Mouse (Mus musculus) hindbrain, embryonic 12.5 days (tissue): ENCODE data around the gene Pde4d. TPM values are rescaled to one million over a fixed set of nuclear protein-coding genes. Genes with fewer than 3 reads are reported as not detected.

ENCODE experiments used
- ATAC-seq: fragments of 200-750 bp; cut with Nextera tagmentation; 2 replicates; pipeline ENCODE4 v1.8.0; 2017; ENCODE audit warnings: moderate TSS enrichment; ENCODE audit not compliant: low FRiP score
- H3K27ac ChIP-seq: fragments of 300-500 bp; sonication (generic); 2 replicates; pipeline ENCODE4 v1.5.1; 2016; ENCODE audit warnings: mild to moderate bottlenecking
- H3K27me3 ChIP-seq: fragments of 300-500 bp; sonication (generic); 2 replicates; pipeline ENCODE4 v1.6.1; 2016; ENCODE audit warnings: mild to moderate bottlenecking
- H3K36me3 ChIP-seq: fragments of 300-500 bp; sonication (generic); 2 replicates; pipeline ENCODE4 v1.6.1; 2016; ENCODE audit warnings: mild to moderate bottlenecking
- H3K4me1 ChIP-seq: fragments of 300-500 bp; sonication (generic); 2 replicates; pipeline ENCODE4 v1.6.1; 2016
- H3K4me2 ChIP-seq: fragments of 300-500 bp; sonication (generic); replicated peaks from 2 replicates; pipeline ENCODE4 v1.6.1; 2016; ENCODE audit warnings: mild to moderate bottlenecking
- H3K4me3 ChIP-seq: fragments of 300-500 bp; sonication (generic); 2 replicates; pipeline ENCODE4 v1.5.1; 2016; ENCODE audit warnings: mild to moderate bottlenecking
- H3K9ac ChIP-seq: fragments of 300-500 bp; sonication (generic); 2 replicates; pipeline ENCODE4 v1.6.1; 2016; ENCODE audit warnings: mild to moderate bottlenecking, moderate library complexity
- H3K9me3 ChIP-seq: fragments of 300-500 bp; sonication (generic); replicated peaks from 2 replicates; pipeline ENCODE4 v1.6.1; 2016; ENCODE audit warnings: mild to moderate bottlenecking
- WGBS: fragments of 180-500 bp; shearing (Covaris S2); methylation state at CpG from one replicate; pipeline ENCODE4 v1.1.7; 2016; 5-methylcytosine and 5-hydroxymethylcytosine counted together
- polyA plus RNA-seq: library from polyadenylated mRNA; unstranded; fragments of >200 nt; fragmentation: Nextera tagmentation; extraction: Ambion mirVana; gene quantifications from 2 replicates; pipeline ENCODE4 v1.2.1, GENCODE M21; 2016

Pde4d gene
- polyA plus RNA-seq, 1 experiment from 2014 or later, result 20.6 TPM

DNA sequence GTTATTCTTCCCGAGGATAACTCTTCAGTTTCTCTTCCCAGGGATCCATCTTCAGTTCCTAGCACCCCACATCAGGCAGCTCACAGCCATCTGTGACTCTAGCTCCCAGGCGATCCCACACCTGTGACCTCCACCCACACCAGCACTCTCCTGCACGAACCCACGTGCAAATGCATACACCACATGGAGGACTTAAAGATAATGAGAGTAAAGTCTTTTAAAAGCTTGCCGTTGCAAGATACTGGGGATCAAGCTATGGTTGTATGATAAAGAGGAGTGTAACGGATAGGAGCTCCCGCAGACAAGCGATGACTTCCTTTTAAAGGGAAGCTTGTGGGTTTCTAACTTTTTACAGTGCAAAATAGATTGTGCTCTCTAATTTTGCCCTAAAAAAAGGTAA, 1230.5 kb downstream of the Pde4d start:
- ATAC-seq, result no peak
- H3K4me1 ChIP-seq, result 0 out of 2 replicates have a peak, but pooled peaks cover 9% of the 10 kb centered on the region
- WGBS, result 89% methylated on average over 8 of the region's 8 CpGs
- H3K4me3 ChIP-seq, result no peak overlapping the region
- no peak overlapping the region for H3K9ac ChIP-seq
- no peak overlapping the region for H3K27ac ChIP-seq
- no peak overlapping the region for H3K4me2 ChIP-seq
- H3K9me3 ChIP-seq, result no peaks in the 10 kb centered on the region
- H3K36me3 ChIP-seq, result no peaks in the 10 kb centered on the region
- no peaks in the 10 kb centered on the region for H3K27me3 ChIP-seq

GRCm38 (mm10) chr13:109681699-109682293, 1232.0 kb downstream of the Pde4d start:
- no peaks in the 10 kb centered on the region for H3K9me3 ChIP-seq
- H3K27ac ChIP-seq, result no peak overlapping the region
- 81% methylated on average over 4 of the region's 4 CpGs for WGBS
- peaks cover 19% of the 10 kb centered on the region for H3K4me1 ChIP-seq
- ATAC-seq, result no peak
- H3K4me2 ChIP-seq, result no peak overlapping the region
- no peaks in the 10 kb centered on the region for H3K36me3 ChIP-seq
- H3K4me3 ChIP-seq, result no peak overlapping the region
- no peak overlapping the region for H3K9ac ChIP-seq
- H3K27me3 ChIP-seq, result no peaks in the 10 kb centered on the region

DNA sequence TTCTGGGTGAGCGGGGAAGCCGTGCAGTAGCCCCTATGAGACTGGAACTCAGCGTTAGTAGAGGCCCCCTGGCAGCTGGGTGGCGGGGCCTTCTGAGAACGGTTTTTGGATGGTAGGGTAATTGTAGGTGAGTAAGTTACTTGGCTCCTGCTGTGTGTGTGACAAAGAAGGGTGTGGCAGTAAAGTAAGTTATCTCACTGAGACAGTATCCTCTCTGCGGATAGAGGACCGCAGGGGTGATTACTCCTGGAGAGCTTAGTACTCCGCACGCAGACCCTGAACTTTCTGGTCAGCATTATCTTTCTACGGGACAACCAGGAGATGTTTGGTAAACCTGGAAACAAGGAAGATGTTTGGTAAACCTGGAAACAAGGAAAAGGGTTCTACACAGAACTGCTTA, 1233.3 kb downstream of the Pde4d start:
- no peaks in the 10 kb centered on the region for H3K36me3 ChIP-seq
- 73% methylated on average over 10 of the region's 10 CpGs for WGBS
- peaks cover 21% of the 10 kb centered on the region for H3K4me1 ChIP-seq
- no peaks in the 10 kb centered on the region for H3K9me3 ChIP-seq
- no peaks in the 10 kb centered on the region for H3K27me3 ChIP-seq
- H3K4me3 ChIP-seq, result no peak overlapping the region
- ATAC-seq, result no peak
- H3K27ac ChIP-seq, result no peak overlapping the region
- H3K4me2 ChIP-seq, result no peak overlapping the region
- H3K9ac ChIP-seq, result no peak overlapping the region

- H3K27me3 ChIP-seq, result no peaks in the 10 kb centered on the region
- 13% methylated on average over 3 of the region's 3 CpGs for WGBS
- ATAC-seq, result no peak
- H3K36me3 ChIP-seq, result no peaks in the 10 kb centered on the region
- peak overlapping the region; percentile 64 for H3K4me2 ChIP-seq
- H3K9ac ChIP-seq, result no peak overlapping the region
- H3K4me1 ChIP-seq, result peaks cover 21% of the 10 kb centered on the region
- no peaks in the 10 kb centered on the region for H3K9me3 ChIP-seq
- H3K27ac ChIP-seq, result no peak overlapping the region
- H3K4me3 ChIP-seq, result peak overlapping the region; percentile 41; the same call in 1 of the 2 replicates
Observed at GRCm38 (mm10) chr13:109684985-109685295, 1235.2 kb downstream of the Pde4d start.

DNA sequence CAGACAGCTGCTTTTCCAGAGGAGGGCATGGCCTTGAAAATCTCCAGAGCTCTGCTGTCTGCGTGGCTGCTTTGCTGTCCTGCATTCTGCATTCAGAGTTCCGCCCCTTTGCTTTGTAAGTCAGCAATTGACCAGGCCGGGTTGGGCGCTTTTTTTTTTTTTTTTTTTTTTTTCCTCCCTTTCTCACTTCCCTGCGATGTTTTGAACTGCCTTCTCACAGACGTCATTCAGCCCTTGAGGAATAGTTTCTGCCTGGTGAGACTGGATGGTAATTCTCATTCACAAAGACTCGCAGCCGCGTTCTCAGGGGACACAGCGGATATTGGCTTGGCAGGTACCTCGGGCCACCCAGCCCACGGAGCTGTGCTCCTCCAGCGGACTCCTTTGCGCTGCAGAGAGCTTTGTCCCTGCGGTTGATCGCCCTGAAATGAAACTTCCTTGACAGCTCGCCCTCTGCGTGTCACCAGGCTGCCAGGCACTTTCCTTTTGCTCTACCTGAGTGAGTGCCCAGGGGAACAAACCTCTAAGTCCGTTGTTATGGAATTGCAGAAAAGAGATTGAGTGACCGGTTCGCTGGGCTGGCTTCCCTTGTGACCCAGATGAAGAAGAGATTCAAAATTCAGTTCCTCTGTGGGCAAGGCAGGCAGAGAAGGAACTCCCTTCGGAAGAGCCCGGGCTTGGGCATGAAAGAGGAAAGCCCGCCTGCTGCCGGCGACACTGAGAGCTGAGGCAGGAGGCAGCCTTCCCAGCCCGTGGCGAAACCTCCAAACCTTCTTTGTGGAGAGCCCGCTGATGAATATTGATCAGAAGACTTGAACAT, 1235.8 kb downstream of the Pde4d start:
- peak overlapping the region; percentile 64 for H3K4me2 ChIP-seq
- H3K9me3 ChIP-seq, result no peaks in the 10 kb centered on the region
- no peaks in the 10 kb centered on the region for H3K27me3 ChIP-seq
- H3K4me1 ChIP-seq, result peaks cover 21% of the 10 kb centered on the region
- WGBS, result under 1% methylated on average over 29 of the region's 29 CpGs
- no peaks in the 10 kb centered on the region for H3K36me3 ChIP-seq
- peak overlapping the region; percentile 41 for H3K4me3 ChIP-seq
- peak overlapping the region; percentile 58 for H3K27ac ChIP-seq
- peak; percentile 67 for ATAC-seq
- peak overlapping the region; percentile 60 for H3K9ac ChIP-seq

DNA sequence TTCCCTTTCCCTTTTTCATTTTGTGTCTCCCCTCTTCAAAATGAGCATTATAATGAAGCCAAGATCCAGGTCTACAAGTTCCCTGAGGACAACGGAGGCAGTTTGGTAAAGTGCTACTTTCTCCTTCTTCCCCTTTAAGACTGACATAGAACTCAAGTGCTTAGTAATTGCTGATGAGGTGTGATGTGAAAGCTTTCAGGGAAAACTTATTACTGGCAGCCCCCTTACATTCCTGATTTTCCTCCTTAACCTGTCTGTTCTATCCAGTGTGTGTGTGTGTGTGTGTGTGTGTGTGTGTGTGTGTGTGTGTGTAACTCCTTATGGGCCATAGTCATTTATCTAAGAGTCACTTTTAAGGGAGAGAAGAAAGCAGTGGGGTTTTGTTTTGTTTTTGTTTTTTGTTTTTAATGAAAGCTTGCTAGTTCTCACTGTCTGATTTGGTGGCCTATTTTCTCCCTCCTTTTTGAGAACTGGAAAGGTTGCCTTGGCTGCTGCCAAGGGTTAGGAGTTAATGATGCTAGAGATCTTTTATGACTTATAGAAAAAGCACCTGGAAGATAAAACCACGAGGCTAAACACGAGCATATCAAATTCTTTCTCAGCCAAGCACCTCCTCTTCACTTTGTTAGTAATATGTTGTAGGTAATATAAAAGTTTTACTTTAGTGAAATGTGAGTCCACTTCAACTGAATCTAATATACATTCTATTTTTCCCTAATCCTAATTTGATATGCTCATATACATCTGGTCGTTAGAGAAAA, 1236.5 kb downstream of the Pde4d start:
- H3K9me3 ChIP-seq, result no peaks in the 10 kb centered on the region
- H3K9ac ChIP-seq, result peak overlapping the region; percentile 60
- peaks cover 21% of the 10 kb centered on the region for H3K4me1 ChIP-seq
- H3K27me3 ChIP-seq, result no peaks in the 10 kb centered on the region
- no peaks in the 10 kb centered on the region for H3K36me3 ChIP-seq
- peak overlapping the region; percentile 64 for H3K4me2 ChIP-seq
- H3K4me3 ChIP-seq, result peak overlapping the region; percentile 41
- 0 out of 2 replicates have a peak, but pooled peaks have one; percentile 12 for ATAC-seq
- peak overlapping the region; percentile 58; the same call in 1 of the 2 replicates for H3K27ac ChIP-seq
- WGBS, result 40% methylated on average over 4 of the region's 4 CpGs

- H3K36me3 ChIP-seq, result no peaks in the 10 kb centered on the region
- 69% methylated on average over 3 of the region's 3 CpGs for WGBS
- no peak overlapping the region for H3K4me3 ChIP-seq
- H3K27me3 ChIP-seq, result no peaks in the 10 kb centered on the region
- no peaks in the 10 kb centered on the region for H3K9me3 ChIP-seq
- no peak overlapping the region for H3K27ac ChIP-seq
- peak overlapping the region; percentile 64; the same call in 1 of the 2 replicates for H3K4me2 ChIP-seq
- H3K4me1 ChIP-seq, result peaks cover 21% of the 10 kb centered on the region
- no peak overlapping the region for H3K9ac ChIP-seq
- no peak for ATAC-seq
Observed at GRCm38 (mm10) chr13:109686906-109687305, 1237.2 kb downstream of the Pde4d start.

GRCm38 (mm10) chr13:109688195-109688594, 1238.4 kb downstream of the Pde4d start:
- Histone ChIP-seq H3K27me3 (no peaks in the 10 kb centered on the region), H3K4me2 (no peak overlapping the region), H3K9me3 (no peaks in the 10 kb centered on the region), H3K27ac (no peak overlapping the region), H3K4me1 (peaks cover 21% of the 10 kb centered on the region), H3K36me3 (no peaks in the 10 kb centered on the region), H3K9ac (no peak overlapping the region), H3K4me3 (no peak overlapping the region)
- no peak for ATAC-seq
- WGBS, result 88% methylated on average over 2 of the region's 2 CpGs

- H3K4me2 ChIP-seq, result no peak overlapping the region
- 95% methylated on average over 3 of the region's 3 CpGs for WGBS
- H3K9me3 ChIP-seq, result no peaks in the 10 kb centered on the region
- no peak overlapping the region for H3K4me3 ChIP-seq
- no peak overlapping the region for H3K9ac ChIP-seq
- no peaks in the 10 kb centered on the region for H3K36me3 ChIP-seq
- H3K4me1 ChIP-seq, result peaks cover 17% of the 10 kb centered on the region
- H3K27ac ChIP-seq, result no peak overlapping the region
- no peak for ATAC-seq
- no peaks in the 10 kb centered on the region for H3K27me3 ChIP-seq
Observed at GRCm38 (mm10) chr13:109689176-109689575, 1239.4 kb downstream of the Pde4d start.

DNA sequence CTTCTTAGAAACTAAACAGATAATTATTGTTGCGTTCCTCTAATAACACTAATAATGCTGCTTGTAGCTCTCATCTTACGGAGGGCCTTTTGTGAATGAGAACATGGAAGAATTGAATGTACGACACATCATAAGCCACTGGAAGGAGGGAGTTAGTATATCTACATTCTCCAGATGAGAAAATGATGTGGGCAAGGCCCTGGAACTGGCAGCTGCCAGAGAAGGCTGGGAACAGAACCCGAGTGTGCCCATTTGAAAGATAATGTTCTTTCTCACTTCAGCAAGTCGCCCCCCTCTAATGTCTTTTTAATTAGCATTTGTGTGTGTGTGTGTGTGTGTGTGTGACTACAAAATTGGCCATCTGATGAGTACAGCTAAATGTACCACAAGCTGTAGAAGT, 1240.8 kb downstream of the Pde4d start:
- Histone ChIP-seq H3K4me1 (peaks cover 10% of the 10 kb centered on the region), H3K4me3 (no peak overlapping the region), H3K9ac (no peak overlapping the region), H3K4me2 (no peak overlapping the region), H3K27ac (no peak overlapping the region), H3K9me3 (no peaks in the 10 kb centered on the region), H3K27me3 (no peaks in the 10 kb centered on the region), H3K36me3 (no peaks in the 10 kb centered on the region)
- 88% methylated on average over 5 of the region's 5 CpGs for WGBS
- ATAC-seq, result no peak

- H3K27ac ChIP-seq, result no peak overlapping the region
- WGBS, result 76% methylated on average over 3 of the region's 3 CpGs
Observed at GRCm38 (mm10) chr13:109692851-109693250, 1243.1 kb downstream of the Pde4d start.

DNA sequence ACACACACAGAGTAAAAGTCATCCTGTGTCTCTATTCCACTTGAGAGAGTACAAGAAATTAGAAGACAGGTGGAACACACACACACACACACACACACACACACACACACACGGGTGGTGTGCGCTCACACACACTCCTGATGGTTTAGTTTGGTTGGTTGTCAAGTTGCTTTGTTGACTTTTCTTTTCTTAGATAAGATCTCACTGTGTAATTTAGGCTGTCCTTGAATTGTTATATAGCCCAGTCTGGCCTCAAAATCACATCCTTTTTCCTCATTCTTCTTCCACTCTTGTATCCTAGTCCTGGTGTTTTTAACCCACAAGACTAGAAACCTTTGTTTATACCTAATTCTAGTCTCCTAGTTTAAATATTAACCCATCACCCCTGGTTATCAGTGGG, 1244.0 kb downstream of the Pde4d start:
- WGBS, result 89% methylated on average over 2 of the region's 2 CpGs

More at GRCm38 (mm10) chr13:109692851-109693250, 1243.1 kb downstream of the Pde4d start:
- no peak overlapping the region for H3K4me3 ChIP-seq
- H3K27me3 ChIP-seq, result no peaks in the 10 kb centered on the region
- H3K4me2 ChIP-seq, result no peak overlapping the region
- no peak for ATAC-seq
- H3K36me3 ChIP-seq, result no peaks in the 10 kb centered on the region
- no peaks in the 10 kb centered on the region for H3K9me3 ChIP-seq
- 0 out of 2 replicates have a peak, but pooled peaks cover under 1% of the 10 kb centered on the region for H3K4me1 ChIP-seq
- no peak overlapping the region for H3K9ac ChIP-seq

More for the DNA sequence above, 1244.0 kb downstream of the Pde4d start:
- Histone ChIP-seq H3K9me3 (no peaks in the 10 kb centered on the region), H3K27me3 (no peaks in the 10 kb centered on the region), H3K36me3 (no peaks in the 10 kb centered on the region), H3K4me1 (no peaks in the 10 kb centered on the region), H3K9ac (no peak overlapping the region), H3K27ac (no peak overlapping the region), H3K4me3 (no peak overlapping the region), H3K4me2 (no peak overlapping the region)
- ATAC-seq, result no peak
